Mouse (Mus musculus) megakaryocyte-erythroid progenitor cell, adult 5-6 weeks (primary cell): ENCODE results near the gene Prkacb. TPM values are rescaled to one million over a fixed set of nuclear protein-coding genes. Genes with fewer than 3 reads are reported as not detected.

Experiments used
- ATAC-seq: replicated peaks from 2 replicates; pipeline ENCODE4 v1.8.0; 2016; ENCODE audit warnings: mild to moderate bottlenecking, inconsistent platforms; ENCODE audit not compliant: severe bottlenecking, poor library complexity, low FRiP score, low TSS enrichment
- total RNA-seq, 2 experiments: library from RNA; stranded (forward) in 1 of 2; stranded (reverse) in 1 of 2; fragments of 200-1000, 215-1000 nt in 1 of 2; fragments of >200 nt in 1 of 2; fragmentation: Nextera tagmentation in 1 of 2; gene quantifications; 2 replicates each; pipeline ENCODE4 v1.2.3; 2014 to 2017

Prkacb gene
- total RNA-seq (2014; fragmentation: Nextera tagmentation) (33.4 and 35.9 TPM in 2 replicates), total RNA-seq (2017) (39.0 and 68.3 TPM in 2 replicates)

GRCm38 (mm10) chr3:146812901-146813393, at the start of gene Prkacb:
Prkacb (minus strand) TSS chr3:146812990.
- ATAC-seq, result peak; percentile 82

DNA sequence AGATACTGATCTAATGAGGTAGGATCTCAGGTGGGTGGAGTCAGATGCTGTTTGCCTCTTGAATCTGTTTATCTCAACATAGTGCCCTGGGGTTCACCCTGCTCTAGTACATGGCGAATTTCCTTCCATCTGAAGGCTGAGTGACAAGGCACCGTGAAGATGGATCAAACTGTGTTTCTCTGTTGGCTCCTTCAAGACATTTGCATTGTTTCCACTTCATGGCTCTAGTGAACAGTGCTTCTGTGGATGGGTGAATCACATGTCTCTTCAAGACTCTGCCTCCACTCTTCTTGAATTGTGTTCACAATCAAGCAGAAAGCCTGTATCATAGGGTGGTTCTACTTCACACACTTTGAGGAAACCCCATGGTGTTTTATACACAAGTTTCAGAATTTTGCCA, 47.5 kb upstream of the Prkacb start:
- no peak for ATAC-seq

- no peak for ATAC-seq
These were observed 44.6 kb upstream of the Prkacb start for GRCm38 (mm10) chr3:146857373-146857772.

GRCm38 (mm10) chr3:146854473-146855087, 41.8 kb upstream of the Prkacb start:
- no peak for ATAC-seq

DNA sequence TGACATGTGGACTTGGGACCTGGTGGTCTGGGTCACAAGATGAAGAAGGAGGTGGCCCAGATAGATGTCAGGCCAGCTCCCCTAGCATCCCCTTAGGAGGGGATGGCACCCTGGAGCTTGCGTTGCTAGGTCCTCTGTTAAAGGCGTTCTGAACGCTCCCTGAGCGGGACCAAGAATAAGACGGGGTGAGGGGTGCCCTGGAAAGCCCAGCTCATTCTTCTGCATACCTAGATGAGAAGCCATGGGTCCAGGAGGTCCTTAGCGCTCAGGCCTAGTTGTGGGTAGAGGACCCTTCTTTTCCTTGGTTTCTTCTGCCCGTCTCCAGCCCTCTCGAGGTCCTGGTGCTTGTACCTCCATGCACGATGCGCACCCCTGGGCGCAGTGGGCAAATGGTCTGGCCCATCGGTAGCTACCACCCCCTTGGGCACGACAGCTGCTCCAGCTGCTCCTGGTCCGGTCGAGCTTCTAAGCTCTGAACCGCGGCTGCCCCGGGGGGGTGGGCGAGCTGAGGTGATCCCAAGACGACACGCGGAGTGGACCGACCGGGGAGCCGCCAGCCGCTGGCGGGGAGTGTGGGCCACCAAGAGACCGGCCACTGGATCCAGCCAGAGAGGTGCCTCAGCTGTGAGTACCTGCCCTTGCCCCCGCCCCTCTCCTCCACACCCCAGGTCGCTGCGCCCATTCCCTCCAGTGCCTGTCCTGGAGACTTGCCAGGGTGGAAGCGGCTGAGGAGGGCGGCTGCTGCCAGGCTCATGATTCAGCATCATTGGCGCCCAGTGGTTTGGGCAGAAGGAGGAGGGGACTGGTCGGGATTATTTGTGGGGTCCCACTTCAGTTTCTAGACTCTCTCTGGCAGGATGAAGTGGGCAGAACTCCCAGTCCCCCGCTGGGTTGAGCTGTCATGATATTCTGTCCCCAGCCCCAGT, 39.4 kb upstream of the Prkacb start, which contains the start of gene Ttll7:
Gene Ttll7 (plus strand): TSS at position 402 of the 926 bp plus-strand sequence.
- ATAC-seq, result peak; percentile 96

- ATAC-seq, result no peak
These were observed 36.6 kb upstream of the Prkacb start for GRCm38 (mm10) chr3:146849360-146849759.

- no peak for ATAC-seq
These were observed 35.3 kb upstream of the Prkacb start for GRCm38 (mm10) chr3:146848112-146848511.

DNA sequence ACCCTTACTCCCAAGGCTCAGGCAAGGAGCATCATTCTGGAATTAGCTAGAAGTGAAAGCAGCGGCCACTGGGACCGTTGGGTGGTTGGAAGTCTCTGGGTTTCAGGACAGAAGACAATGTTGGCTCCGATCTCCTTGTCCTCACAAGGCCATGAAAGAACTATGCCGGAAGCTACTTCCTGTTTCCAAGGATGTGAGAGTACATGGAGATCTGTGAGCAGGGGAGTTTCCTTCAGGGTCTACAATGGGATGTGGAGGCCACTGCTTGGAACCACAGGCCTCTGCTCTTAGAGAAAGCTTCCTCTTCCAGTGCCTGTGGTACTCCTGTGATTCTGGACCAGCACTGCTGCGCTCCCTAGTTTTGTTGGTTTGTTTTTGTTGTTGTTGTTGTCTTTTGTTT, 33.4 kb upstream of the Prkacb start:
- ATAC-seq, result no peak

DNA sequence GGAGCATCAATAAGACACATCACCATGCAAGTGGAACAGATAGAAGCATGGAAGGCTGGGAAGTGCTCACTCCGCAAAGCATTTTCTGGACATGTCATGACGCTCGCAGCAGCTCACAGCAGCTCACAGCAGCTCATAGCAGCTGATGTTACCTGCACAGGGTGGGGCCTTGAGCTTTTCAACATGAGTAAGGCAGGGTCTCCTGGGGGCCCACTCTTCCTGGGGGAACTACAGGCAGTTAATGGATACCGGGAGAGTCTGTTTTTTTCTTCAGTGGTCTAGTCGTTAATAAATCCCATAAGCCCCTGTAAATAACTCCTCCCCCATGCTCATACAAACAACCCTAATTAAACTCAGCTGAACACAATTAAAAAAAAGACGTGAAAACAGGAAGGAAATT, 30.7 kb upstream of the Prkacb start:
- ATAC-seq, result no peak

DNA sequence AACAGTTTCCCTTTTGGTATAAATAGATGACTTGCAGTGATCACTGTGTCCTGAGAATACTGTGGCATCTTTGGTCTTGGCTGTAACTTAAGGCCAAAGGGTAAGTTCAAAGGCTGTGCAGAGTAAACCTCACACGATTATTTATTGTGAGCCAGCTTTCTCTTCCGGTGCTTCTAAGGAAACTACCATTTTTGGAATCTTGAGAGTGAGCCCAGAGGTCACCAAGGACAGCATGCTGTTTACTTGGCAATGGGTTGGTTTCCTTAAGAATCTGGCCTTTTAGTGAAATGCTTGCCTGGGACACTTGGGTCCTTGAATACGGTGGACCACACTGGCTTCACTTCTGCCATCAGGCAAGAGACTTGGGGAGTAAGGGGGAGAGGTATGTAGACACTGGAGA, 30.0 kb upstream of the Prkacb start:
- ATAC-seq, result no peak

- ATAC-seq, result no peak
These were observed 7.9 kb upstream of the Prkacb start for GRCm38 (mm10) chr3:146820718-146821117.

GRCm38 (mm10) chr3:146813624-146814023, 834 bp upstream of the Prkacb start:
- ATAC-seq, result no peak

GRCm38 (mm10) chr3:146812041-146812878, 530 bp downstream of the Prkacb start:
- ATAC-seq, result peak; percentile 48

- ATAC-seq, result peak; percentile 88
These were observed 19.1 kb downstream of the Prkacb start for GRCm38 (mm10) chr3:146793554-146794257.

DNA sequence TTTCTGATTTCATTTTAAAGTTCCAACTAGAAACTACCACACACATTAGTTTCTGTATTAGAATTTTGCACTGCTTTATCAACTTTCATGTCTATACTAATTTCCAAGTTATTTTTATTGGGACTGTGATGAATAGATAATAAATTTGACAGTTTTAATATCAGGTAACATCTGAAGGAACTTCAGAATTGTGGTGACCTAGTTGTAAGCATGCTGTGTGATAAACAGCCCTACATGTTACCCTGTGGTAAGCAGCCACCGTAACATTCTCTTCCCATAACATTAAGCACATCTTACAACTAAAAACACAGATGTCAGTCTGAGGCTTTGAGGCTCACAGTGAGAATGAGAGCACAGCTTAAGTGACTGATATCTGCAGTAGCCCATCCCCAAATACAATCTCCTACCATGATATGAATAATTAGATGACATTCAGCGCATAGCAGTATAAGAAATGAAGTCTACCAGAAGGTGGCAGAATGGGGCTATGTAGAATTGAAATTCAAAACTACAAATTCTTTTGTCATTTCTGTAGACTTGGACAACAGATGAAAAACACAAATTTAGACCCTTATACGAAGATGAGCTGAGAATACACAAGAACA, 20.5 kb downstream of the Prkacb start:
- peak; percentile 74 for ATAC-seq

DNA sequence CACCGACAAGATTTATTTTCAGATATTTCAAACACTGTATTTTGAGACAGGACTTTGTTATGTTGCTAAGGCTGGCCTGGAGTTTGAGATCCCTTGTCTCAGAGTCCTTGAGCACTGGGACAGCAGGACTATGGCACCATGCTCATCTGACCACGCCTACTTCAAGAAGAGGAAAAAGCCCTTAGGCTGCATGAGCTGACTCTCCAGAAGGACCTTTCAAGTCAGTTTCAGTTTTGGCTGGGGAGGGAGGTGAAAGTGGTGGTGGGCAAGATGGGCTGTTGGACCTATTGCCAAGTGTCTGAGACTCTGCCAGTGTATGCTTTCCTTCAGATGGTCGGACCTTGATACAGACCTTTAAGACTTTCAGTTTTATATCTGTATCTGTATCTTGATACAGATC, 28.6 kb downstream of the Prkacb start:
- ATAC-seq, result peak; percentile 42

- ATAC-seq, result peak; percentile 61
These were observed 29.1 kb downstream of the Prkacb start for GRCm38 (mm10) chr3:146783645-146784225.

GRCm38 (mm10) chr3:146782548-146782947, 30.2 kb downstream of the Prkacb start:
- ATAC-seq, result peak; percentile 29; the same call in 1 of the 2 replicates
